In the genomic region with DNA sequence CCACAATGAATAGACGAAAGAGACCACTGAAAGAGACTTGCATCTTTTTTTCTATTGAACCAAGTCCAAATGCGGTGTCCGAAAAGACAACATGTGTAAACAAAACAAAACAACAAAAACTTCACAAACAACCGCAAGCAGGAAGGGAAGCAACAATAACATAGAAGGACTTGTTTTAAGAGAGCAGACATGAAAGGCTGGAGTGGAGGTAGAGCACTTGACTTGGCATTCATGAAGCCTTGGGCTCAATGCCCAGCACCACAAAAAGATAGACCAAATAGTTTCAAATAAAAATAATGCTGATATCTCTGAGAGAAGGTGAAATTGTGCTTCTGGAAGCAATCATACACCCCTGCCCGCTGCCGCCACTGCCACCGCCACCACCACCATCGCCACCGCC, we compare ENCODE assay signal across 17 mouse cellular contexts. TPM values are rescaled to one million over a fixed set of nuclear protein-coding genes. Genes with fewer than 3 reads are reported as not detected.
DNase-seq lines count a peak whose midpoint lies in the region; ATAC-seq and TF ChIP-seq lines count a peak whose summit lies in the region.
"Had no signal": no experiment of that assay in that cellular context is flagged by ENCODE, and none has a peak within 500 bp of the region (broad histone marks: within the 10 kb centered on the region; RNA-seq: fewer than 3 reads in every experiment).

No protein-coding gene starts in this region.

- WGBS in heart, embryonic 15.5 days: 83% methylated on average over 9 of the region's 9 CpGs
- 93% methylated on average over 9 of the region's 9 CpGs for WGBS in lung, embryonic 15.5 days
- 81% methylated on average over 9 of the region's 9 CpGs for WGBS in cerebellum, adult 2 months

- H3K36me3 ChIP-seq in heart, embryonic 15.5 days: no peaks in the 10 kb centered on the region
- H3K36me3 ChIP-seq in lung, embryonic 15.5 days: no peaks in the 10 kb centered on the region
- H3K36me3 ChIP-seq: G1E; limb, embryonic 15.5 days had no signal

- H3K9me3 ChIP-seq in heart, embryonic 15.5 days (replicated peaks): no peaks in the 10 kb centered on the region
- no peaks in the 10 kb centered on the region for H3K9me3 ChIP-seq in lung, embryonic 15.5 days
- H3K9me3 ChIP-seq: embryonic facial prominence, embryonic 12.5 days; limb, embryonic 15.5 days; megakaryocyte, embryonic 14.5 days had no signal

- no peak overlapping the region for H3K4me3 ChIP-seq in heart, embryonic 15.5 days
- no peak overlapping the region for H3K4me3 ChIP-seq in lung, embryonic 15.5 days
- H3K4me3 ChIP-seq in cerebellum, adult 2 months (replicated peaks; ENCODE audit: insufficient read depth, low read depth, low read length): no peak overlapping the region
- H3K4me3 ChIP-seq: embryonic facial prominence, embryonic 12.5 days; limb, embryonic 15.5 days; megakaryocyte, embryonic 14.5 days had no signal

- H3K27me3 ChIP-seq in heart, embryonic 15.5 days: no peaks in the 10 kb centered on the region
- no peaks in the 10 kb centered on the region for H3K27me3 ChIP-seq in lung, embryonic 15.5 days
- no peaks in the 10 kb centered on the region for H3K27me3 ChIP-seq in cerebellum, adult 2 months (ENCODE audit: control insufficient read depth, insufficient read depth, low read length)
- H3K27me3 ChIP-seq: embryonic facial prominence, embryonic 12.5 days; limb, embryonic 15.5 days had no signal

- no peak overlapping the region for H3K9ac ChIP-seq in heart, embryonic 15.5 days
- H3K9ac ChIP-seq in lung, embryonic 15.5 days: no peak overlapping the region
- H3K9ac ChIP-seq: embryonic facial prominence, embryonic 12.5 days; limb, embryonic 15.5 days had no signal

- TF ChIP-seq POLR2A in cerebellum, adult 2 months (IDR thresholded peaks at IDR 0.05; ENCODE audit: borderline replicate concordance, insufficient read depth, low read length): no peak

- ATAC-seq in heart, embryonic 15.5 days (replicated peaks; ENCODE audit: insufficient number of reproducible peaks, insufficient read depth, low FRiP score, low read depth): no peak
- no peak for ATAC-seq in lung, embryonic 15.5 days (ENCODE audit: borderline replicate concordance, extremely low read depth, low FRiP score, low TSS enrichment)

- peaks cover 31% of the 10 kb centered on the region for H3K4me1 ChIP-seq in heart, embryonic 15.5 days (replicated peaks)
- peaks cover 17% of the 10 kb centered on the region for H3K4me1 ChIP-seq in lung, embryonic 15.5 days
- peaks cover 46% of the 10 kb centered on the region for H3K4me1 ChIP-seq in cerebellum, adult 2 months (ENCODE audit: control insufficient read depth, insufficient read depth, low read length)

- DNase-seq in heart, postnatal 36 days: no peak
- no peak for DNase-seq in lung, adult 18-20 months
- peak; percentile 54 to 68 for DNase-seq in cerebellum, adult 2 months
- DNase-seq in cerebellum, postnatal 36 days: peak; percentile 47 to 57
- no peak for DNase-seq in kidney, postnatal 36 days
- DNase-seq in right cerebral cortex, postnatal 25 days: no peak
- DNase-seq: adrenal gland, postnatal 25 days; kidney, adult 8-10 months; spleen, adult 18-20 months; thymus, adult 18-20 months had no signal

- H3K27ac ChIP-seq in heart, embryonic 15.5 days: peak overlapping the region; percentile 38
- 0 out of 2 replicates have a peak overlapping the region, but pooled peaks have one; percentile 7 for H3K27ac ChIP-seq in lung, embryonic 15.5 days
- H3K27ac ChIP-seq in cerebellum, adult 2 months (ENCODE audit: insufficient read depth, low read length): peak overlapping the region; percentile 91
- H3K27ac ChIP-seq: embryonic facial prominence, embryonic 12.5 days; hindbrain, postnatal 0 days; limb, embryonic 15.5 days had no signal

- TF ChIP-seq CTCF in cerebellum, adult 2 months (IDR thresholded peaks at IDR 0.05; ENCODE audit: borderline replicate concordance, insufficient read depth, low read depth, low read length): no peak

- H3K4me2 ChIP-seq in heart, embryonic 15.5 days: no peak overlapping the region
- H3K4me2 ChIP-seq in lung, embryonic 15.5 days: no peak overlapping the region
- H3K4me2 ChIP-seq: embryonic facial prominence, embryonic 12.5 days; limb, embryonic 15.5 days had no signal

- intact Hi-C loops in heart, postnatal 36 days (cut with DNase I): loop anchor here (10.0 kb wide), 1 partner anchor 111 kb away; no protein-coding TSS in a partner anchor

RNA-seq across cellular contexts. Expression of gene Map1b, which starts 30.5 kb away (rescaled TPM):
- polyA plus RNA-seq in heart, embryonic 15.5 days (2015; fragmentation: Nextera tagmentation; extraction: Ambion mirVana): 99.2 and 110 TPM in 2 replicates
- 10 to 100 TPM; 11.8 to 14.4 TPM for total RNA-seq in heart, postnatal 36 days (2021)
- polyA plus RNA-seq in lung, embryonic 15.5 days (2015; fragmentation: Nextera tagmentation; extraction: Ambion mirVana): 63.4 and 76.4 TPM in 2 replicates
- 155 and 166 TPM in 2 replicates for polyA plus RNA-seq in cerebellum, adult 2 months (2012; rRNA removed)
- polyA plus RNA-seq: G1E had no signal

Comparison
In these comparisons a context has a peak if more than half of its experiments do, and no peak if none do; other contexts are left out.
1. H3K27ac ChIP-seq: peak in every context shown above with its lines; median percentile 91 in cerebellum, adult 2 months; 38 in heart, embryonic 15.5 days; 7 in lung, embryonic 15.5 days.
2. DNase-seq: peak in cerebellum, adult 2 months (2 of 2) and cerebellum, postnatal 36 days (2 of 2); none in heart, postnatal 36 days (0 of 2), lung, adult 18-20 months (0 of 2), kidney, postnatal 36 days (0 of 2) and right cerebral cortex, postnatal 25 days (single experiment).